Mouse (Mus musculus): ENCODE measurements around the gene Dolk.

- TF ChIP-seq CTCF (IDR thresholded peaks at IDR 0.05; ENCODE audit: low read depth) = no peak
- TF ChIP-seq EP300 (IDR thresholded peaks at IDR 0.05; ENCODE audit: low read depth) = no peak
Observed at GRCm38 (mm10) chr2:30250166-30251128, 35.7 kb downstream of the Dolk start.
